Mouse (Mus musculus) gastrocnemius, postnatal 14 days (tissue): Measurements from ENCODE around the gene Gas2l1. TPM values are rescaled to one million over a fixed set of nuclear protein-coding genes. Genes with fewer than 3 reads are reported as not detected.
A peak's percentile ranks its signal among the peaks of the same experiment; 100 is the strongest.

ENCODE experiments used
- DNase-seq: peaks from one replicate; pipeline ENCODE4 v3.0.0; 2021; ENCODE audit warnings: mixed read lengths
- intact Hi-C: fragments of 180-260 bp; cut with DNase I; formaldehyde crosslinking; loops from one replicate; pipeline ENCODE4 v1.15.1; 2025; ENCODE audit warnings: low total_unique reads
- total RNA-seq, 2 experiments: library from RNA; stranded (reverse); gene quantifications; 2 replicates each; pipeline ENCODE4 v1.2.3; 2021

The Gas2l1 gene
- total RNA-seq, 2 experiments from 2014 or later, result 8.4 to 12.0 TPM

DNA sequence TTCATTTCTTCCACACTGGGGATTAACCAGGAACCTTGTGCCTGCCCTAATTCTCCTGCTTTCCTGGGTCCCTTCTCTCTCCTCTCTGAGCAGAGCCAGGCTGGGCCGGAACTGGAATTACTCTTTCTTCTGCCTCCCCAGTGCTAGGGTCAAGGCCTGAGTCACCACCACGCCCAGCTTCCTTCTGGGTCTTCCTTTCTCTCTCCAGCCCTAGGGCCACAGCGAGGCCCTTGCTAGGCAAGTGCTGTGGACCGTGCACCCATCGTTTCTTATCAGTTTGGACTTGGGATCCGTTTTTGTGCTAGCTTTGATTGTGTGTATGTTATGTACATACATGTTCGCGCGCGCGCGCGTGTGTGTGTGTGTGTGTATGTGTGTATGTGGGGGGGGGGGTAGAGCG is 11.0 kb downstream of the Gas2l1 start:
- intact Hi-C loops, result no loop called here
- no peak for DNase-seq

DNA sequence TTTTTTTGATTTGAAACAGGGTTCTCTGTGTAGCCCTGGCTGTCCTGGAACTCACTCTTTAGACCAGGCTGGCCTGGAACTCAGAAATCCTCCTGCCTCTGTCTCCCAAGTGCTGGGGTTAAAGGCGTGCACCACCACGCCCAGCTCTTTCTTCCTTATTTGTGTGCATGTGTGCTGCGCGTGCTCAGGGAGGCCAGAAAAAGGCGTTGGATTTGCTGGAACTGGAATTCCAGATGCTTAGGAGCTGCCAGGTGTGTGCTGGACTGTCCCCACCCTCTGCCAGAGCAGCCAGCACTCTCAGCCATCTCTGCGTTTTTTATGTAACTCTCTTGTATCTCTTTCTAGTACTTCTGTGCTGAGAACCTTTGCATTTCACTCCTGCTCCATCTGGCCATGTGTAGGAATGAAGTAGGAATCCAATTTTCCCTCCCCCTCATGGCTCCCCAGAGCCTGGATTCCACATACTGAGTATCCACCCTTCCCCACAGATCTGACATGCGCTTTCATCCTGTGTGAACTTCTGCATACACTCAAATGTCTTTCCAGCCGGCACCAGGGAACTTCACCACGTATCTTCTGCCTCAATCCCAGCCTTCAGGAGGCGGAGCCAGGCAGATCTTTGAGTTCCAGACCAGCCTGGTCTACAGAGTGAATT is 12.8 kb downstream of the Gas2l1 start:
- no peak for DNase-seq
- intact Hi-C loops, result no loop called here

DNA sequence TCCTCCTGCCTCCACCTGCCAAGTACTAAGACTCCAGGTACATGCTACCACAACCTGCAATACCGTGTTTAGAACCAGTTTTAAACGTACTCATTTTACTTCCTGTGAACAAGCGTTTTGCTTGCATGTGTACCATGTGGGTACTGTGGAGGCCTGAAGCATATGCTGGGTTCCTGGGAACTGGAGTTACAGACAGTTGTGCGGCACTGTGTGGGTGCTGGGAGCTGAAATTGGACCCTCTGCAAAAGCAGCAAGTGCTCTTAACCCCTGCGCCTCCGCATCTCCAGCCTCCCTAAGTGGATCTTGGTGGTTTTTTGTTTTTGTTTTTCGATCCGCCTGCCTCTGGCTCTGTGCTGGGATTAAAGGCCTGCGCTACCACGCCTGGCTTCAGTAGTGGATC is 13.5 kb downstream of the Gas2l1 start:
- no peak for DNase-seq
- intact Hi-C loops, result no loop called here

DNA sequence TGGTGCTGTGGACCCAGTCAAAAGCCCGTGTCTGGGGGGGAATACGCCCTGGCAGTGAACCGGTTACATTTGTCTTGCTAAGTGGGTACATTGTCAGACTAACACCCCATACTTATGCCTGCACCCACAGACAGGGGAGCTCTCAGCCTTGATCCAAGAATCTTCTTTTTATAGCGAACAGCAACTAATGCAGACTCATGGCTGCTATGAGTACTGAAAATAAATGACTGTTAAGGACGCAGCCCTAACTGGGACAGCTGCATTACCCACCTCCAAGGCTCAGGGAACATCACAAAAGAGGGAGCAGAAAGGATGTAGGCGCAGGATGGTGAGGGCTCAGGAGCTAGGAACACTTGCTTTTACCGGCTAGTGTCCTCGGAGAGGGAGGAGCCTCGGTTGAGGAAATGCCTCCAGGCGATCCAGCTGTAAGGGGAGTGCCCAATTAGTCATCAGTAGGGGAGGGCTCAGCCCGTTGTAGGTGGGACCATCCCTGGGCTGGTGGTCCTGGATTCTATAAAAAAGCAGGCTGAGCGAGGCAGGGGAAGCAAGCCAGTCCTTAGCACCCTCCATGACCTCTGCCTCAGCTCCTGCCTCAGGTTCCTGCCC is 18.7 kb downstream of the Gas2l1 start:
- no peak for DNase-seq
- intact Hi-C loops, result no loop called here

DNA sequence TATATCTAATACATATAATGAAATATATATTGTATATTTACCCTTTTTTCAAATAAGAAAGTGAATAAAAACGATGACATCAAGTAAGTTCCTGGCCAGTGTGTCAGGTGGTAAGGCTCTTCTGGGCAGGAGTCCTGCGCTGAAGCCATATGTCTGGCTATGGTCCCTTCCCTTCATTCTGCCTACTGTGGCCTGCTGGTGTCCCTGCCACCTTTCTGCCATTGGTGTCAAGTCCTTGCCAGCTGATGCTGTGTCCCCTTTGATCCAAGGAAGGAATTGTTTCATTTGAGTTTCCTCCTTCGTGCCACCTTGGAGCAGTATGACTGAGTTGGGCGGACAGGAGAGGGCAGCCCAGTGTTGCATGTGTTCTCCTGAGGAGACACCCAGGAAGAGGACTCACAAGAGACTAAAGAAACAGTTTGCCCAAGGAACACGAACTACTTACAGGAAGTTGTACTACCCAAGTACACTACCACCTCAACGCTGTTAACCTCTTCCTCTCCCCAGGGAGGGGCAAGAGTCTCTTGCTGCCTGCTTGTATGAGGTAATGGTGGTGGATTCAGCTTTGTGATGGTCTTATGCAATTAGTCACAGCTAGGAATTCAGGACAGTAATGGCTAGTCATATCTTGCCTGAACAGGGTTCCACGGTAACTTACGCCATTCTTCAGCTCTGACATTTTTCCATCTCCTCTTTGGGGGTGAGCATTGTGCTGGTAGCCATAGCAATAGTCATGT is 22.3 kb downstream of the Gas2l1 start:
- intact Hi-C loops, result no loop called here

DNA sequence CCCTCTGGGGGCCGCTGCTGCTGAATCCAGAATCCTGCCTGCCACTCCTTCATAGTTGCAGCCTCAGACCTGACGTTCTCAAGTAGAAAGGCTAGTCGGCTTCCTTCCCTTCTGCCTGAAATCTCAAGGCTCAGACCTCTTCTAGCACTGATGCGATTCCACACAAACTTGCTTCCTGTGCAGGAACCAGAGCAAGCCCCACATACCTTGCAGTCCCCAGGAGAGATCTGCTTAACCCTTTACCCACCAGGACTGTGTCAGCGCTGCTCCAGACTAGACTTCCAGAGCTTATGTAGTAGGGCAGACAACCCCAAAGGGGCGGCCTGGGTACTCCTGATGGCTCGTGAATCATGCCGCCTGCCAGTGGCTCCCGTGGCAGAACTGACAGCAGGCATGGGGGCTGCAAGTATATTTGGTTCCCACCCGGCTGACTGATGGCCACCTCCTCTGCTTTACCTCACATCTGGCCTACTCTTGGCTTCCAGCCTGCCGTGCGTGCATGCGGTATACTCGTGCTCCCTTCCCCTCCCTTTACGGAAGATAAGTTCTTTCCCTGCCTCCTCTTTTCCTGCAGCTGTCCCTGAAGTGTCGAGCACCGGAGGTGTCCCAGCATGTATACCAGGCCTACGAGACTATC is 23.9 kb downstream of the Gas2l1 start:
- intact Hi-C loops, result no loop called here
- no peak for DNase-seq

More for the DNA sequence above, 22.3 kb downstream of the Gas2l1 start:
- no peak for DNase-seq

DNA sequence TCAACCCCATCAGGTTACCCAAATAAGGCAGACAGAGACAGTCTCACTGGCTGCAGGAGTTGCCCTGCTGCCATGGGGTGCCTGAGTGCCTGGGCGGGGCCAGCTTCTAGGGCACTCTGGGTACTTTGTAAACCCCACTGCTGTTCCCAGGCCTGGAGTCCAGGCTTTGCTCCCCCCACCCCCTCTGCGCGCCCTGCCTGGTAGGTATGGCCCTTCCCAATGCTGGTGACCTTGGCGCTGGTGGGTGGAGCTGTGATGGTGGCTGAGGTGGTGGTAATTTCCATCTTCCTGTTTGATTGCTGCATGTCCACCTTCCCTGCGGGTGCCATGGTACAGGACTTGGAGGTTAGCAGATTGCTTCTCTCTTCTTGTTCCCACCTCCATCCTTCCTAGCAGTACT is 24.5 kb downstream of the Gas2l1 start:
- DNase-seq, result no peak
- intact Hi-C loops, result no loop called here

DNA sequence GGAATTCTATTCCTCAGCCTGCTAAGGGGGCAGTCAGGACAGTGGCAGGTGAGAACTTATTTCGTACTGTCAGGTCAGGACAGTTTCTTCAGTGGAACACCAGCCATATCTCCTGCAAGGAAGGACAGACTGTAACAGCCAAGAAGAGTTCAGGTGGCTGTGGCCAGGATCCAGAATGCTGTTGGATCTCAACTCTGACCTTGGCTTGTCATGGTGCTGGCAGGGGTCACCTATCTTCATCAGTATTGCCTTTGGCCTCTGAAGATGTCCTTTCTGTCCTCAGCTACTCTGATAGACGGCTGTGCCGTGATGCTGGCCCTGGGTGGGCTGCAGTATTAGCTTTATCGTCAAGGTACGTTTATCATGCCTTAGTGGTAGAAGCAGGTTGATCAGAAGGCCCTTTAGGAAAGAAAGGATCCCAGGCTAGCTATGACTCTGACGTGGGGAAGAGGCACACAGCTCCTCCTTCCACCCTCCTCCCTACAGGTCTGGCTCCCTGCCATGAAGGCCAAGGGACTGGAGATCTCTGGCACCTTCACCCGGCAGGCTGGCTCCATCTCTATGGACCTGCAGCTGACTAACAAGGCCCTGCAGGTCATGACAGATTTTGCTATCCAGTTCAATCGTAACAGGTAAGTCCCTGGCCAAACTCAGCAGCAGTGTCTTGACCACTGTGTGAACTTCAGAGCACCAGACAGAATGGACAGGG is 27.8 kb downstream of the Gas2l1 start:
- intact Hi-C loops, result no loop called here
- peak; percentile 63 for DNase-seq

DNA sequence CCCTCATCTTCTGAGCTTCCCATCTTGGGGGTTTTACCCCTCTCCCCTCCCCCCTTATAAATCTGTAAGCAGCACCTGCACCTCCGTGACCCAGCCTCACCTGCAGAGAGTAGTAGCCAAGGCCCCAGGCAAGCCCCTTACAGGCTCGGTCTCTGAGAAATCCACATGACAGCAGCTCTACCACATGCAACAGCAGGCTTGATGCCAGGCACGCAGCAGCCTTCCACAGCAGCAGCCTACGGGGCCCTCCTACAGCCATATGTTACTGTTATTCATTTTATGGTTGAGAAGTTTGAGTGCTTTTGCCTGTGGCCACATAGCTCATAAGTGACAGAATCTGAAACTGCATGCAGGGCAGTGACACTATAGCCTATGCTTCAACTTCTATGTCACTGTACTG is 29.7 kb downstream of the Gas2l1 start:
- intact Hi-C loops, result no loop called here
- DNase-seq, result no peak

DNA sequence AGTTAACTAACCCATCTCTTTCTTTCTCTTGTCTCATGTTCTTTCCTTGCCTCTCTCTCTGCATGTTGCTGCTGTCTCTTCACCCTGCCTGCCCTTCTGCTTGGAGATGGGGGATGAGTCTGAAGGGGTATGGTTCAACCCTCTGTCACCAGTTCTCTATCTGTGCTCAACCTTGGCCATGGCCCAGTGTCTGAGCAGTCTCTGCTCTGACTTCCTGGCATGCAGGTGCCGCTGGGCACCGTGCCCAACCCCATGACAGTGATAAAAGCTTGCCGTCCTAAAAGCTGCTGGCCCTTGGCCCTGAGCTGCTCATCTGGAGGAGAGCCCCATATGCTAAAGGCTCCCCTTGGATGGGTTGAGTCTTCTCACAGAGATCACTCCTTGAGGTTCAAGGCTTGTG is 32.0 kb downstream of the Gas2l1 start:
- DNase-seq, result no peak
- intact Hi-C loops, result no loop called here

DNA sequence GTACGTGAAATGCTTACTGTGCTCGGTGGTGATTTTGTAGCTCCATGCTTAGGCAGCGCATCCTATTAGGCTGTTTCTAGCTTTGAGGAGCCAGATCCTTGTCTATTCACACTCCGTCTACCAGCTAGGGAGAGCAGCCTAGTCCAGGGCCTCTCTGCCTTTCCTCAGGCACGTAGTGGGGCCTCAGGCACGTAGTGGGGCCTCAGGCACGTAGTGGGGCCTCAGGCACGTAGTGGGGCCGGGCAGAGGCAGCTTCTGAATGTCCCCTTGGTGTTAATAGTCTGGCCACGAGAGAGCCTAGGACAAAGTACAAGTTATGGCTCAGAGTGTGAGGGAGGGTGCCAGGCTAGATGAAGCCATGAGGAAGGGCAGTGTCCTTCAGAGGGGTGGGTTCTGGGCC is 32.4 kb downstream of the Gas2l1 start:
- intact Hi-C loops, result no loop called here
- no peak for DNase-seq

DNA sequence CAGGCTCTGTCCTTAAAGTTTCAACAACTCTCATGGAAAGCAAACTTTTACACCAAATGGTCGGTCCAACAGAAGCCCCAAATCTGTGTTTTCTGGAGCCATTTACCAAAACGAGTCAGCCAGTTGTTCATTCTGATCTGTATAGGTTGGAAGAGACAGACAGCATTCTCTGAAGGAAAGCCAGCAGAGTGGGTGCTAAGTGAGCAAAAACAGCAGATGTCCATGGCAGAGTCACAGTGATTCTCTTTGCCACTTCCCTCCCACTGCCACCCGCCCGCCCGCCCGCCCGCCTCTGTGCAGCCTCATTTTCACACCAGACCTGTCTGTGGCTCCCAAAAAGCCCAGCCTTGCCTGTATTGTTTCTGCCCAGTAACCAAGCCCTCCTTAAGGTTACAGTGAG is 36.9 kb downstream of the Gas2l1 start:
- no peak for DNase-seq
- intact Hi-C loops, result no loop called here

DNA sequence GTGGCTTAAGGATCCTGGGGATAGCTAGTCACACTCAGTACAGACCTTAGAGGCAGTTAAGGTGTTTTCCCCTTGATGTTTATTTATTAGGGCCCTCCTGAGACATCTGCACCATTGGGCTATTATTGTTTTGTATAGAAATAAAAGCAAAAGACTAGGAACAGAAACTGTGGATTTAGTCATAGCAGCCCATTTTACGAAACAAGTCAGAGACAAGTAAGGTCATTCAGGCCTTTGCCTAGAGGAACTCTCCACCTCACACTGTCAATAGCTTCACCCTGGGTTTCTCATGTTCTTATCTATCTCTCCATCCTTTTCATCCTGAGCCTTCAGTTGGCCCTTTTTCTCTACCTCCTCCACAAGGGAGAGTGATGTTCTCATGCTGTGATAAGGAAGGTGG is 40.0 kb downstream of the Gas2l1 start:
- intact Hi-C loops, result no loop called here
- no peak for DNase-seq

DNA sequence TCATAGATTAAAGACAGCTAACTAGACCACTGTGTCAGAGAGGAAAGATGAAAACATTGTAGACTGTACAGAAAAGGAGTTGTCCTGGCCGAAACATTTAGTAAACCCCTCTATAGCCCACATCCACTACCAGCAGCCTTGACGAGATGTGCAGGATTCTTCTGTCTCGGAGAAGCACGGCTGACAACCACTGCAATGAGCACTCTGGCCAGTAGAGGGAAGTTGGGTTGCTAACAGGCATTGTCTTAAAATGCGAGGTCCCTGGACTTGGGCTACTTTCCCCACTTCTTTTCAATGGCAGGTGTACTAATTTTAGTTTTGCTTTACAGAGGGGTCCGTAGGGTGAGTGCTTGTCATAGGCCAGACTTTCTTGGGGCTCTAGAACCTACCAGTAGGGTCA is 47.6 kb downstream of the Gas2l1 start:
- no peak for DNase-seq
- intact Hi-C loops, result no loop called here

DNA sequence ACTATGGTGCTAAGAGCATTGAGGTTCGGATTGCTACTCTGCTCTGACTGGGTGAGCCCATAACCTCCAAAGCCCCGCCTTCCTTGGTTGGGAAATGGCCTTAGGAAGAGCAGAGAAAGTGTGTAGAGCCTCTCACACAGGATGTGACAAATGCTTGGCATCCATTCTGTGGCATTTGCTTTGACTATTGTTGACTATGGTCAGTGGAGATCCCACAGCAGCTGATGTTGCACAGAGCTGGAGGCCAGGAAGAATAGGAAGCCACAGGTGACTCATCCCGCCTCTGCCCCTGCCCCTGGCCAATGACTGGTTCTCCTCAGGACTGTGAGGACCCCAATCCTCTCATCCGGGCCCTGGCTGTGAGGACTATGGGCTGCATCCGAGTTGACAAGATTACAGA is 48.8 kb downstream of the Gas2l1 start:
- no peak for DNase-seq
- intact Hi-C loops, result no loop called here

DNA sequence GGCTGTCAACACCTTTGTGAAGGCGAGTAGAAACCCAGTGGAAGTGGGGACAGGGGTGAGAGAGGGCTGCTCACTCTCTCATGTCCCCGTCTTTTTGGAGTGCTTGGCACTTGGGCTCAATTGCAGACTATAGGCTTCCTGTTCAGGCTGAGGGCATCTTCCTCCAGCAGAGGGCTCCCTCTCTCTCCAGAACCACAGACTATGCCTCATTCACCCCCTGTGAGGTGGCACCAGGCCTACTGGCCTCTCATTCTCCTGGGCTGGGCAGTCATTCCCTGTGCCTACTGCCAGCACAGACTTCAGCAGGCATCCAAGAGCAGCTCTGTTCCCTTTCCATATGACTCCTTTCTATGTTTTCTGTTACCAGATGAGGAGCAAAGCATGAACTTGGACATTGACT is 49.4 kb downstream of the Gas2l1 start:
- intact Hi-C loops, result no loop called here
- peak; percentile 84 for DNase-seq

DNA sequence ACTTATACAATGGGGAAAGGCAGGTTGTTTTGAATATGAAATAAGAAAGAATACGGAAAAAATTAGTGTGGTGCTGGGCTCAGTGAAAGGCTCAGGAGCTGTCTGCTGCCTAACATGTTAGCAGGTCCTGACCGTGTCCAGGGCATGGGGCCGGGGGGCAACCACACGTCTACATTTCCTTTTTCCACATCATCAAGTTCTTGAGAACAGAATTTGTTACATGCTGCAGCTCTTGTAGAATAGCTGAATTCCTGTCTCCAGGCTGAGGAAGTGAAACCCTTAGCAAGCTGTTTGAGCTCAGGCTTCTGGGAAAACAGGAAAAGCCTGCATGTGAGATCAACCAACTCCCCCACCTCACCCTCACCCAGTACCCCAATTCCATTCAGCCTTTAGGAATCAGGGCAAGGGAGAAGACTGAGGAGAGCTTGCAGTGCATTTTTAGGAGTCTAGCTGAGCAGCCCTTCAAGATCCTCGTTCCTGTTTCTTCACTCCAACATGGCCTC is 52.9 kb downstream of the Gas2l1 start:
- intact Hi-C loops, result no loop called here
- no peak for DNase-seq

DNA sequence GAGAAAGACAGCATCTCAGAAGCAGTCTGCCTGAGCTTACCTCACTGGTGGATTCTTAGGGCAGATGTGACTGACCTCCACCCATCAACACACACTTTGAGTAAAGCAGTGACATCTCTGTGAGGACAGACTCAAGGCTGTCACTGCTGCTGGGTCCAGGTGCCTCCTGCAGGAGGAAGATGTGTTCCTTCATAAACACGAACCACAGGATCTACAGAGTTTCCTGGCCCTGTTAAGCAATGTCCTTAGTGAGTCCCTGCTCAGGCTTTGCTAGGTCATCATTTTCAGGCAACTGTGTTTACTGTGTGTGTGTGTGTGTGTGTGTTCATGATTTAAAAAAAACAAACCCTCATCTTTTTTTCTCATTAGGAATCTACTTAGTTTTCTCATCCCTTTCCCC is 53.6 kb downstream of the Gas2l1 start:
- intact Hi-C loops, result no loop called here
- no peak for DNase-seq

DNA sequence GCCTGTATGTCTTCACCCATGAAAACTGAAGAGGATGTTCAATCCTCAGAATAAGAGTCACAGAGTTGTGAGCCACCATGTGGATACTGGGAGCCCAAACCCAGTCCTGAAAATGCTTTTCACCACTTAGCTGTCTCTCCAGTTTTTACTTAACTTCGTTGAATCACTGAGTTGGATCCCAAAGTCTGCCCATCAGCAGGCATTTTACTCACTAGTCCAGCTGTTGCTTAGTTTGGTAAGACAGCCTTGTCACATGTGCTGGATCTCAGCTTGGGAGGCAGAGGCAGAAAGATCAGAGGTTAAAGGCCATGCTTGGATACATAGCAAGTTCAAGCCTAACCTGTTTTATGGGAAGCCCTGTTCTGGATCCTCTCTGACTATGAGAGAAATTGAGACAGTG is 54.9 kb downstream of the Gas2l1 start:
- no peak for DNase-seq
- intact Hi-C loops, result no loop called here
